Mouse (Mus musculus) neural tube, embryonic 11.5 days (tissue): ENCODE data around the gene Ect2. TPM values are rescaled to one million over a fixed set of nuclear protein-coding genes. Genes with fewer than 3 reads are reported as not detected.

ENCODE experiments used
- ATAC-seq: fragments of 200-750 bp; cut with Nextera tagmentation; 2 replicates; pipeline ENCODE4 v1.8.0; 2017; ENCODE audit warnings: moderate number of reproducible peaks, mild to moderate bottlenecking, moderate TSS enrichment, moderate library complexity; ENCODE audit not compliant: insufficient read depth, low FRiP score, low TSS enrichment
- DNase-seq: peaks from one replicate; pipeline ENCODE4 v3.0.0-alpha.2; 2015; ENCODE audit warnings: low spot score
- H3K27ac ChIP-seq: fragments of 300-500 bp; sonication (generic); 2 replicates; pipeline ENCODE4 v1.5.1; 2014; ENCODE audit warnings: low read depth, mild to moderate bottlenecking, low read length
- H3K27me3 ChIP-seq: fragments of 300-500 bp; sonication (generic); 2 replicates; pipeline ENCODE4 v1.6.1; 2014; ENCODE audit warnings: mild to moderate bottlenecking, low read length, mixed read lengths; ENCODE audit not compliant: control insufficient read depth, insufficient read depth
- H3K36me3 ChIP-seq: fragments of 300-500 bp; sonication (generic); 2 replicates; pipeline ENCODE4 v1.6.1; 2014; ENCODE audit warnings: mild to moderate bottlenecking, low read length, moderate library complexity, mixed read lengths; ENCODE audit not compliant: control insufficient read depth, insufficient read depth
- H3K4me1 ChIP-seq: fragments of 300-500 bp; sonication (generic); 2 replicates; pipeline ENCODE4 v1.6.1; 2014; ENCODE audit warnings: low read length, mixed read lengths; ENCODE audit not compliant: control insufficient read depth, insufficient read depth
- H3K4me2 ChIP-seq: fragments of 300-500 bp; sonication (generic); 2 replicates; pipeline ENCODE4 v1.6.1; 2014; ENCODE audit warnings: low read depth, mild to moderate bottlenecking, moderate library complexity
- H3K4me3 ChIP-seq: fragments of 300-500 bp; sonication (generic); 2 replicates; pipeline ENCODE4 v1.5.1; 2014; ENCODE audit warnings: low read depth, low read length
- H3K9ac ChIP-seq: fragments of 300-500 bp; sonication (generic); 2 replicates; pipeline ENCODE4 v1.6.1; 2014; ENCODE audit warnings: mild to moderate bottlenecking, low read length
- H3K9me3 ChIP-seq: fragments of 300-500 bp; sonication (generic); 2 replicates; pipeline ENCODE4 v1.6.1; 2016; ENCODE audit warnings: low read length; ENCODE audit not compliant: control insufficient read depth
- WGBS: fragments of 180-500 bp; shearing (Covaris S2); extraction: QIAGEN DNeasy Blood & Tissue Kit; methylation state at CpG from one replicate; pipeline ENCODE4 v1.1.7; 2014; 5-methylcytosine and 5-hydroxymethylcytosine counted together
- polyA plus RNA-seq: library from polyadenylated mRNA; unstranded; fragments of >200 nt; fragmentation: Nextera tagmentation; extraction: Ambion mirVana; gene quantifications from 2 replicates; pipeline ENCODE4 v1.2.1, GENCODE M21; 2014

The Ect2 gene
- polyA plus RNA-seq, 1 experiment from 2014 or later = 87.4 TPM

DNA sequence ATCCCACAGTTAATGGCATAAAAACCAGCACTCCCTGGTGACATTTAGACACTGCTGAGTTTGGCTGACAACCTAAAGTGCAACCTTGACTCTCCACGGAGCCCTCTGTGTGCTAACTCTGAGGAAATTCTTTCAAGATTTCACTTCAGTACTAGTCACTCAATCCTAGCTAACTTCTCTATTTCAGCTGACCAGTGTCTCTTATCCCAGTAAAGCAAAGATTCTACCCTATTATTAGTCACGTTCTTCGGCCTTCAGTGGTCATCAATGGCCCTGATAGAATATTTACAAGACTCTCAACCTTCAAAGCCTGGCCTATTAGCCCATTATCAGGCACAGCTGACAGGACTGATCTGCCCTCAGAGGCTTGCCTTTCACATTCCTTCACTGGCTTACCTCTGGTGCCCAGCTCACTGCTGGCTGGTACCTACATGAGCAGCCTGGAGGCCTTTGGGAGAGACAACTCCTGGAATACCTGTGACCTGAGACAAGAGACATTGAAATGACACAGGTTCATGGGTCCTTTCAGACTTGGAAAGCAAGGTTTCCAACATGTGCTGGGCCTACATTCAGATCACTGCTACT lies 11.9 kb upstream of the Ect2 start:
- Histone ChIP-seq H3K4me1 (no peaks in the 10 kb centered on the region), H3K4me3 (no peak overlapping the region), H3K9me3 (no peaks in the 10 kb centered on the region), H3K36me3 (no peaks in the 10 kb centered on the region), H3K4me2 (no peak overlapping the region), H3K9ac (no peak overlapping the region), H3K27me3 (no peaks in the 10 kb centered on the region), H3K27ac (no peak overlapping the region)
- 82% methylated on average over 3 of the region's 3 CpGs for WGBS
- no peak for ATAC-seq
- DNase-seq = no peak

- WGBS = 74% methylated on average over 2 of the region's 2 CpGs
- no peak overlapping the region for H3K4me2 ChIP-seq
- no peak for ATAC-seq
- DNase-seq = no peak
- no peaks in the 10 kb centered on the region for H3K9me3 ChIP-seq
- H3K27me3 ChIP-seq = no peaks in the 10 kb centered on the region
- no peaks in the 10 kb centered on the region for H3K4me1 ChIP-seq
- H3K36me3 ChIP-seq = no peaks in the 10 kb centered on the region
- no peak overlapping the region for H3K9ac ChIP-seq
- H3K27ac ChIP-seq = no peak overlapping the region
- no peak overlapping the region for H3K4me3 ChIP-seq
Observed at GRCm38 (mm10) chr3:27162410-27162804, 8.7 kb upstream of the Ect2 start.

GRCm38 (mm10) chr3:27161645-27162409 lies 8.1 kb upstream of the Ect2 start:
- Histone ChIP-seq H3K36me3 (no peaks in the 10 kb centered on the region), H3K27ac (no peak overlapping the region), H3K9me3 (no peaks in the 10 kb centered on the region), H3K4me3 (no peak overlapping the region), H3K4me1 (no peaks in the 10 kb centered on the region), H3K9ac (no peak overlapping the region), H3K4me2 (no peak overlapping the region), H3K27me3 (no peaks in the 10 kb centered on the region)
- ATAC-seq (no peak), DNase-seq (no peak)
- 87% methylated on average over 6 of the region's 6 CpGs for WGBS

DNA sequence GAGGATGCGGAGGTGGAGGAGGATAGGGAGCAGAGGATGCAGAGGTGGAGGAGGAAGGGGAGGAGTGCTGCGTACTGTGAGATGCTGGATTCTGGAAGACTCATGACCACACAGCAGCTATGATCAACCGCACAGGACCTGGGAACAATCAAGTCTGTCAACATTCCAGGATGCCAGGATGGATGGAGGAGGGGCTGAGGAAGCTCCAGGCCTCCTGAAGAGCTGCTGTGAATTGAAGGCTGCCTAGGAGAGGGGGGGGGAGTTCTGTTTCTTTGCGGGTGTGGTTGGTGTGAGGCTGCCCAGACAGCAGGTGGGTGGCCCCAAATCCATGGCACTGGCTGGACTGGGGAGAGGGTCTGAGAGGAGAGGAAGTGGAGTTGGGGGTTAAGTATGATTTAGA lies 5.2 kb upstream of the Ect2 start:
- DNase-seq = no peak

DNA sequence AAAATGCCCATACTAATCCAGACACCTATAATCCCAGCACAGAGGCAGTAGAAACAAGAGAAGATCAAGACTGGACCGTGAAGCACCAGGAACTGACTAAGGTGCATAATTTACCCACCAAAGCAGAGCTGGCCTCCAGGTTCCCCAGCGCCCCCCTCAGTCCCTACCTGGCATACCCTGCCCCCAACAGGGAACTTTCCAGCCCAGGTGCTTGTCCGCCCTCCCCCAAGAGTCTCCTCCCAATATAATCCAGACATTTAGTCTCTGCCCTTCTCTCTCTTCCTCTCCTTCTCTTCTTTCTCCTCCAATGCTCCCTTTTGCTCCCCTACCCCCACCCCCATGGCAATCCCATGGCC lies 2.9 kb upstream of the Ect2 start:
- 63% methylated on average over 3 of the region's 3 CpGs for WGBS
- H3K36me3 ChIP-seq = no peaks in the 10 kb centered on the region
- H3K27ac ChIP-seq = no peak overlapping the region
- peaks cover 5% of the 10 kb centered on the region for H3K4me1 ChIP-seq
- no peaks in the 10 kb centered on the region for H3K9me3 ChIP-seq
- DNase-seq = no peak
- no peak overlapping the region for H3K4me2 ChIP-seq
- H3K4me3 ChIP-seq = no peak overlapping the region
- no peak for ATAC-seq
- H3K27me3 ChIP-seq = no peaks in the 10 kb centered on the region
- H3K9ac ChIP-seq = no peak overlapping the region

More for the DNA sequence above, 5.2 kb upstream of the Ect2 start:
- H3K4me1 ChIP-seq = no peaks in the 10 kb centered on the region
- no peak for ATAC-seq
- no peak overlapping the region for H3K4me2 ChIP-seq
- no peak overlapping the region for H3K27ac ChIP-seq
- no peak overlapping the region for H3K9ac ChIP-seq
- H3K4me3 ChIP-seq = no peak overlapping the region
- H3K36me3 ChIP-seq = no peaks in the 10 kb centered on the region
- no peaks in the 10 kb centered on the region for H3K9me3 ChIP-seq
- WGBS = 74% methylated on average over 4 of the region's 4 CpGs
- no peaks in the 10 kb centered on the region for H3K27me3 ChIP-seq

GRCm38 (mm10) chr3:27155856-27156593 lies 2.3 kb upstream of the Ect2 start:
- H3K27me3 ChIP-seq = no peaks in the 10 kb centered on the region
- no peaks in the 10 kb centered on the region for H3K36me3 ChIP-seq
- no peak overlapping the region for H3K4me3 ChIP-seq
- DNase-seq (no peak), ATAC-seq (no peak)
- no peak overlapping the region for H3K4me2 ChIP-seq
- H3K9me3 ChIP-seq = no peaks in the 10 kb centered on the region
- peaks cover 5% of the 10 kb centered on the region for H3K4me1 ChIP-seq
- no peak overlapping the region for H3K27ac ChIP-seq
- WGBS = 82% methylated on average over 9 of the region's 9 CpGs
- H3K9ac ChIP-seq = no peak overlapping the region

GRCm38 (mm10) chr3:27155051-27155855 lies 1.6 kb upstream of the Ect2 start:
- H3K4me2 ChIP-seq = no peak overlapping the region
- ATAC-seq = no peak
- H3K27me3 ChIP-seq = no peaks in the 10 kb centered on the region
- WGBS = 26% methylated on average over 6 of the region's 6 CpGs
- no peak overlapping the region for H3K4me3 ChIP-seq
- H3K27ac ChIP-seq = no peak overlapping the region
- no peaks in the 10 kb centered on the region for H3K36me3 ChIP-seq
- peaks cover 5% of the 10 kb centered on the region for H3K4me1 ChIP-seq
- no peak overlapping the region for H3K9ac ChIP-seq
- H3K9me3 ChIP-seq = no peaks in the 10 kb centered on the region
- DNase-seq = no peak

DNA sequence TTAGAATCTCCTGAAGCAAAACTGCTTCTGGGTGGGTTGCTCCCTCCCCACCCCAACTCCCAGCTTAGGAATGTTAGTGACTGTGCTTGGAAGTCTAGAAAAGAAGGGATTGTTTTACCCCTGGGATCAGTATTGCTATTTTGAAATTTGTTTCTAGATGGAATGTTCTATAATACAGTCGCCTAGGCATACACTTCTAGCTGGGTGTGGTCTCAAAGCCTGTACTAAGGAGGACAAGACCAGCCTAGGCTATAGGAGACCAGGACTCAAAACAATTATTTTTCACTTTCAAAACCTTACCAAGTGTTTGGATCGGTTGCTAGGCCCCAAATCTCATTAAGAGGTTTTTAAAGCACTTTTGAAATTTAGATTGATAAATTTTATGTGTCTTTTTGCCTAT lies 602 bp upstream of the Ect2 start:
- 66% methylated on average over 2 of the region's 2 CpGs for WGBS
- no peaks in the 10 kb centered on the region for H3K9me3 ChIP-seq
- no peak for DNase-seq
- peak overlapping the region; percentile 22; the same call in 1 of the 2 replicates for H3K9ac ChIP-seq
- peaks cover 5% of the 10 kb centered on the region for H3K4me1 ChIP-seq
- no peaks in the 10 kb centered on the region for H3K27me3 ChIP-seq
- ATAC-seq = 0 out of 2 replicates have a peak, but pooled peaks have one; percentile 10
- H3K36me3 ChIP-seq = no peaks in the 10 kb centered on the region
- H3K4me2 ChIP-seq = peak overlapping the region; percentile 40
- no peak overlapping the region for H3K27ac ChIP-seq
- peak overlapping the region; percentile 86 for H3K4me3 ChIP-seq
